Mouse (Mus musculus): ENCODE data around the gene Tnr. TPM values are rescaled to one million over a fixed set of nuclear protein-coding genes. Genes with fewer than 3 reads are reported as not detected.

Gene Tnr
- polyA plus RNA-seq, 1 experiment from 2014 or later: not detected

- H3K4me1 ChIP-seq (ENCODE audit: control insufficient read depth, insufficient read depth, low read length): no peaks in the 10 kb centered on the region
- WGBS: 87% methylated on average over 14 of the region's 14 CpGs
- DNase-seq (ENCODE audit: low spot score): no peak
- ATAC-seq (ENCODE audit: insufficient number of reproducible peaks, low FRiP score, low TSS enrichment, low read depth): no peak
- no peak overlapping the region for H3K4me3 ChIP-seq (ENCODE audit: low read depth, low read length)
- no peak overlapping the region for H3K4me2 ChIP-seq (ENCODE audit: low read depth, severe bottlenecking)
- H3K36me3 ChIP-seq (ENCODE audit: control insufficient read depth, insufficient read depth, low read length): no peaks in the 10 kb centered on the region
- no peak overlapping the region for H3K27ac ChIP-seq (replicated peaks; ENCODE audit: low read depth, low read length)
- H3K9me3 ChIP-seq (ENCODE audit: control insufficient read depth, low read length): no peaks in the 10 kb centered on the region
- H3K9ac ChIP-seq (ENCODE audit: low read length): no peak overlapping the region
- H3K27me3 ChIP-seq (ENCODE audit: control insufficient read depth, insufficient read depth, low read length): no peaks in the 10 kb centered on the region
These were observed 70.8 kb downstream of the Tnr start for GRCm38 (mm10) chr1:159594099-159595058.

GRCm38 (mm10) chr1:159595729-159596128, 72.2 kb downstream of the Tnr start:
- ATAC-seq (ENCODE audit: insufficient number of reproducible peaks, low FRiP score, low TSS enrichment, low read depth) (no peak), DNase-seq (ENCODE audit: low spot score) (no peak)
- Histone ChIP-seq H3K27me3 (ENCODE audit: control insufficient read depth, insufficient read depth, low read length) (no peaks in the 10 kb centered on the region), H3K36me3 (ENCODE audit: control insufficient read depth, insufficient read depth, low read length) (no peaks in the 10 kb centered on the region), H3K4me3 (ENCODE audit: low read depth, low read length) (no peak overlapping the region), H3K4me1 (ENCODE audit: control insufficient read depth, insufficient read depth, low read length) (no peaks in the 10 kb centered on the region), H3K9me3 (ENCODE audit: control insufficient read depth, low read length) (no peaks in the 10 kb centered on the region), H3K27ac (replicated peaks; ENCODE audit: low read depth, low read length) (no peak overlapping the region), H3K9ac (ENCODE audit: low read length) (no peak overlapping the region), H3K4me2 (ENCODE audit: low read depth, severe bottlenecking) (no peak overlapping the region)
- WGBS: 88% methylated on average over 3 of the region's 3 CpGs

- no peak for DNase-seq (ENCODE audit: low spot score)
- H3K36me3 ChIP-seq (ENCODE audit: control insufficient read depth, insufficient read depth, low read length): no peaks in the 10 kb centered on the region
- H3K4me2 ChIP-seq (ENCODE audit: low read depth, severe bottlenecking): no peak overlapping the region
- no peak overlapping the region for H3K9ac ChIP-seq (ENCODE audit: low read length)
- no peak for ATAC-seq (ENCODE audit: insufficient number of reproducible peaks, low FRiP score, low TSS enrichment, low read depth)
- H3K4me3 ChIP-seq (ENCODE audit: low read depth, low read length): no peak overlapping the region
- no peaks in the 10 kb centered on the region for H3K9me3 ChIP-seq (ENCODE audit: control insufficient read depth, low read length)
- H3K4me1 ChIP-seq (ENCODE audit: control insufficient read depth, insufficient read depth, low read length): no peaks in the 10 kb centered on the region
- no peaks in the 10 kb centered on the region for H3K27me3 ChIP-seq (ENCODE audit: control insufficient read depth, insufficient read depth, low read length)
- no peak overlapping the region for H3K27ac ChIP-seq (replicated peaks; ENCODE audit: low read depth, low read length)
- WGBS: 59% methylated on average over 2 of the region's 2 CpGs
These were observed 73.1 kb downstream of the Tnr start for GRCm38 (mm10) chr1:159596640-159597039.

GRCm38 (mm10) chr1:159613561-159613960, 90.0 kb downstream of the Tnr start:
- Histone ChIP-seq H3K36me3 (ENCODE audit: control insufficient read depth, insufficient read depth, low read length) (no peaks in the 10 kb centered on the region), H3K27me3 (ENCODE audit: control insufficient read depth, insufficient read depth, low read length) (no peaks in the 10 kb centered on the region), H3K27ac (replicated peaks; ENCODE audit: low read depth, low read length) (no peak overlapping the region), H3K4me2 (ENCODE audit: low read depth, severe bottlenecking) (no peak overlapping the region), H3K4me3 (ENCODE audit: low read depth, low read length) (no peak overlapping the region), H3K4me1 (ENCODE audit: control insufficient read depth, insufficient read depth, low read length) (no peaks in the 10 kb centered on the region), H3K9ac (ENCODE audit: low read length) (no peak overlapping the region), H3K9me3 (ENCODE audit: control insufficient read depth, low read length) (no peaks in the 10 kb centered on the region)
- WGBS: 85% methylated on average over 4 of the region's 4 CpGs
- no peak for ATAC-seq (ENCODE audit: insufficient number of reproducible peaks, low FRiP score, low TSS enrichment, low read depth)
- DNase-seq (ENCODE audit: low spot score): no peak

DNA sequence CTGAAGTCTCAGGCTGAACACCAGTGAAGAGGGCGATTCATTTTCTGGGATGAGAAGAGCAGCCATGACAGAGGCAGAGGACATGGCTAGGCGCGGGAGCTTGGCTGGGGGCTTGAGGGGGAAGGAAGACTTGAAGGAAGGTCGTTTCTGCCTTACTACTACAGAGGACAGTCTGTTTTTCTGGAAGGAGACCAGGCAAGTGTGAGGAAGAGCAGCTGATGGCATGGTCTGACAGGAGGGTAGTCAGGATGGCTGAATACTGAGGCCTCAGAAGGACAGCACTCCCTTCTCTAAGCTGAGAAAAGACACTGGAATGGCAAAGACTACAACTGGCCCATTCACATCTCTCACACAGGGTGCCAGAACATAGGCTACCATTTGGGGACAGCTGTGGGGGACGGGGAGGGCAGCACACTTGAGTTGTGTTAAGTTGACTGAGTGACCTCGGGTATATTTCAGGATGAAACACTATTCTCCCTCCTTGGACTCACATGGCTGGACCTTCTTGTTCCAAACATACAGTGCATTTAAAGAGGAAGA, 90.6 kb downstream of the Tnr start:
- Histone ChIP-seq H3K4me2 (ENCODE audit: low read depth, severe bottlenecking) (no peak overlapping the region), H3K27me3 (ENCODE audit: control insufficient read depth, insufficient read depth, low read length) (no peaks in the 10 kb centered on the region), H3K4me1 (ENCODE audit: control insufficient read depth, insufficient read depth, low read length) (no peaks in the 10 kb centered on the region), H3K27ac (replicated peaks; ENCODE audit: low read depth, low read length) (no peak overlapping the region), H3K36me3 (ENCODE audit: control insufficient read depth, insufficient read depth, low read length) (no peaks in the 10 kb centered on the region), H3K9ac (ENCODE audit: low read length) (no peak overlapping the region), H3K4me3 (ENCODE audit: low read depth, low read length) (no peak overlapping the region), H3K9me3 (ENCODE audit: control insufficient read depth, low read length) (no peaks in the 10 kb centered on the region)
- 80% methylated on average over 6 of the region's 6 CpGs for WGBS
- DNase-seq (ENCODE audit: low spot score) (no peak), ATAC-seq (ENCODE audit: insufficient number of reproducible peaks, low FRiP score, low TSS enrichment, low read depth) (no peak)

GRCm38 (mm10) chr1:159614644-159615431, 91.3 kb downstream of the Tnr start:
- no peak overlapping the region for H3K4me2 ChIP-seq (ENCODE audit: low read depth, severe bottlenecking)
- ATAC-seq (ENCODE audit: insufficient number of reproducible peaks, low FRiP score, low TSS enrichment, low read depth): no peak

DNA sequence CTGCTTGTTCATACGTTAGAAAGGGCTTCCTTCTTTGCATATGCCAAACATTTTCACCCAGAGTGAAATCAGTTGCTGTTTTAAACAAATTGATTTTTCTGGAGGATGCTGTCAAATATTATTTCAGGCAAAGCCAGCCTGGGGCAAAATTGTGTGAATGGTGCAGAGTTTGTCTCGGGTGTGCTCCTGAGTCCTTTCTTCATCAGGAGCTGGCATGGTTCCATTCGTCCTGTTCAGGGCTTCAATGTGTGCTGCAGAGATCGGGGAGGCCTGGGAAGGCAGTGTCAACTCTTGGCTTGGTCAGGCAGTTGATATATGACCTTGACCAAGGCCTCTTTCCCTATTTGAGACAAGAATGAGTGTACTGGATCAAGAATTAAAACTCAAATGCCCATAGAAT, 92.1 kb downstream of the Tnr start:
- no peaks in the 10 kb centered on the region for H3K4me1 ChIP-seq (ENCODE audit: control insufficient read depth, insufficient read depth, low read length)
- H3K36me3 ChIP-seq (ENCODE audit: control insufficient read depth, insufficient read depth, low read length): no peaks in the 10 kb centered on the region
- DNase-seq (ENCODE audit: low spot score): no peak
- H3K9ac ChIP-seq (ENCODE audit: low read length): no peak overlapping the region
- H3K9me3 ChIP-seq (ENCODE audit: control insufficient read depth, low read length): no peaks in the 10 kb centered on the region
- no peak overlapping the region for H3K4me3 ChIP-seq (ENCODE audit: low read depth, low read length)
- no peak overlapping the region for H3K27ac ChIP-seq (replicated peaks; ENCODE audit: low read depth, low read length)
- no peak for ATAC-seq (ENCODE audit: insufficient number of reproducible peaks, low FRiP score, low TSS enrichment, low read depth)
- no peaks in the 10 kb centered on the region for H3K27me3 ChIP-seq (ENCODE audit: control insufficient read depth, insufficient read depth, low read length)
- 81% methylated on average over 4 of the region's 4 CpGs for WGBS
- H3K4me2 ChIP-seq (ENCODE audit: low read depth, severe bottlenecking): no peak overlapping the region

More at GRCm38 (mm10) chr1:159614644-159615431, 91.3 kb downstream of the Tnr start:
- no peak overlapping the region for H3K27ac ChIP-seq (replicated peaks; ENCODE audit: low read depth, low read length)
- DNase-seq (ENCODE audit: low spot score): no peak
- H3K36me3 ChIP-seq (ENCODE audit: control insufficient read depth, insufficient read depth, low read length): no peaks in the 10 kb centered on the region
- no peaks in the 10 kb centered on the region for H3K27me3 ChIP-seq (ENCODE audit: control insufficient read depth, insufficient read depth, low read length)
- no peaks in the 10 kb centered on the region for H3K9me3 ChIP-seq (ENCODE audit: control insufficient read depth, low read length)
- no peak overlapping the region for H3K4me3 ChIP-seq (ENCODE audit: low read depth, low read length)
- H3K9ac ChIP-seq (ENCODE audit: low read length): no peak overlapping the region
- 69% methylated on average over 16 of the region's 16 CpGs for WGBS
- H3K4me1 ChIP-seq (ENCODE audit: control insufficient read depth, insufficient read depth, low read length): no peaks in the 10 kb centered on the region

DNA sequence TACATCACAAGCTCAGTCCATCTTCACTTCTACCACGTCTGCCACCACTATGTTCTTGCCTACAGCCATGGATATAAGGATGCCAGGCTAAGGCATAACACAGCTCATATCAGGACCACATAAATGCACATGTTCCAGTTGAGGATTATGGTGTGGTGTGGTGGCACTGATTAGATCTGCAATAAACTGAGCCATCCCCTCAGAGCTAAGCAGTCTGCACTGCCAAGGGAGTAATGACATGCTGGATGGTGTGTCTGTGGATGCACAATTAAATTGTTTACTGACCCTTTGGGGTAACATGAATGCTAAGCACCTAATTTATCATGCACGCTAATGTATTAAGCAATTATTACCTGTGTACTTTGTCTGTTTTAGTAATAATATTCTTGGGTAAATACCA, 95.6 kb downstream of the Tnr start:
- no peak for ATAC-seq (ENCODE audit: insufficient number of reproducible peaks, low FRiP score, low TSS enrichment, low read depth)
- Histone ChIP-seq H3K4me3 (ENCODE audit: low read depth, low read length) (no peak overlapping the region), H3K9me3 (ENCODE audit: control insufficient read depth, low read length) (no peaks in the 10 kb centered on the region), H3K4me2 (ENCODE audit: low read depth, severe bottlenecking) (no peak overlapping the region), H3K9ac (ENCODE audit: low read length) (no peak overlapping the region), H3K36me3 (ENCODE audit: control insufficient read depth, insufficient read depth, low read length) (no peaks in the 10 kb centered on the region), H3K27ac (replicated peaks; ENCODE audit: low read depth, low read length) (no peak overlapping the region), H3K4me1 (ENCODE audit: control insufficient read depth, insufficient read depth, low read length) (no peaks in the 10 kb centered on the region), H3K27me3 (ENCODE audit: control insufficient read depth, insufficient read depth, low read length) (no peaks in the 10 kb centered on the region)
- WGBS: 79% methylated on average over 2 of the region's 2 CpGs
- DNase-seq (ENCODE audit: low spot score): no peak

Data from limb, embryonic 11.5 days (tissue).